Mouse (Mus musculus): Measurements from ENCODE around the gene Tbx19.

Tbx19 gene

GRCm38 (mm10) chr1:165119011-165119726, 41.4 kb downstream of the Tbx19 start:
- 67% methylated on average over 15 of the region's 15 CpGs for WGBS

DNA sequence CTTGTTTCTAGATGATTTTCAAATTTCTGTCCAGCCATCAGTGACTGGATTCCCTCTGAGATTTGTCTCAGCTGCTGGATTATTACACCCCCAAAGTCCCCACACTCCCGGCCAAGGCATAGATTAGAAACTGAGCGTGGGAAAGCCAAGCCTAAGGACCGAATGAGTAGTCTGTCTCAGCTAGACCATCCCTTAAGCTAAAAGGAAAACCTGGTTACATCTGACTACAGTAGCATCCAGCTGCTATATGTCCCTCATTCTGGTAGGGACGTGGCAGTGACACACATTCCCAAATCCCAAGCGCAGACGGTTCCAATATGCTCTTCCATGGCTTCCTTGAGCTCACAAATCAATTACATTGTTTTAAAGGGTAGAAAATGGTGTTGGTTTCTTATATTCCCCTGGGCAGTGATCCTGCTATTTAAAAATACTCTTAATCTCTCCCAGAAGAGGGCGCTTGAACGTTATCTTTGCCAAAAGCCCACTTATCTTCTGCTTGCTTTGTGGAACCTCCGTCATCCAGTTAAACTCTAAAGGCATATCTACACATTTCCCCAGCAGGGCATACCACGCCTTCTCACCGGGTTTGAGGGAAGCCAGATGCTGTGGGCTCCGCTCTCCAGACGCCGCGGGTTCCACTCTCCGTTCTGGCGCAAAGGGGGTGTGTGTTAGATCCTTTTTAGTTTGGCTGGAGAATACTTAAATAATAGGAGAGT, 46.0 kb downstream of the Tbx19 start:
- 28% methylated on average over 17 of the region's 17 CpGs for WGBS

DNA sequence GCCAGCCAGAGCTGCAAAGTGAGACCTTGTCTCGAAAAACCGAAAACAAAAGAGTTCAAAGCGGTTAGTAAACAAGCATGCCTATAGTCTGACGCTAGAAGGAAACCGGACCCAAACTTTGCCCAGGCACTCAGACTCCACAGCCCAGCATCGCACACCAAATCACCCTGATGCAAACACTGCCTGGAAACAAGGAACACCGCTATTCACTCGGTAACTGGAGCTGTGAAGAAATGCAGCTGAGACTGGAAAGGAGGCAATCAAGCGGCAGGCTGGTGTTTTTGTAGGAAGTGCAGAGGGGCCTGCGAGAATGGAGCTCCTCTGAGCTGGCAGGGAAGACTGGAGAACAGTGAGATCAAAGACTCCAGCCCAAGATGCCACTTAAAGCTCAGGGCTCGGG, 46.9 kb downstream of the Tbx19 start:
- WGBS, result 30% methylated on average over 11 of the region's 11 CpGs

GRCm38 (mm10) chr1:165110659-165111058, 49.9 kb downstream of the Tbx19 start:
- 76% methylated on average over 2 of the region's 2 CpGs for WGBS

DNA sequence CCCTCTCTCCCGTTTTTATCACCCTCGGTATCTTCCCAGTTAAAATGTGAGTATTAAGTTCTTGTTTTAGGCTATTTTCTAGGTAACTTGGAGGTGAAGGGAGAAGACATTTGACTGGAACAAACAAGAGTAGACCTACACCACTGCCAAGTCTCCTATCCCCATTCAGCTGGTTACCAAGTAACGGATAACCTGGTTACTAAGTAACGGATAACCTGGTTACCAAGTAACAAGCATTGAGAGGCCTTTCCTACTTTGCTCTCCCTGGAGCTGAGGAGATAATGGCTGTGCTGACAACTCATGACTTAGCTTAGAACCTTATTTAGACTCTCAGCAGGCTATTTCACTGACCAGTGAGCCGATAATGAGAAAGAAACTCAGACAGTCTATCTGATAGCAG, 51.4 kb downstream of the Tbx19 start:
- 65% methylated on average over 5 of the region's 5 CpGs for WGBS

GRCm38 (mm10) chr1:165108477-165108876, 52.1 kb downstream of the Tbx19 start:
- 62% methylated on average over 5 of the region's 5 CpGs for WGBS

- WGBS, result 47% methylated on average over 2 of the region's 2 CpGs
These were observed 54.6 kb downstream of the Tbx19 start for GRCm38 (mm10) chr1:165106011-165106385.

DNA sequence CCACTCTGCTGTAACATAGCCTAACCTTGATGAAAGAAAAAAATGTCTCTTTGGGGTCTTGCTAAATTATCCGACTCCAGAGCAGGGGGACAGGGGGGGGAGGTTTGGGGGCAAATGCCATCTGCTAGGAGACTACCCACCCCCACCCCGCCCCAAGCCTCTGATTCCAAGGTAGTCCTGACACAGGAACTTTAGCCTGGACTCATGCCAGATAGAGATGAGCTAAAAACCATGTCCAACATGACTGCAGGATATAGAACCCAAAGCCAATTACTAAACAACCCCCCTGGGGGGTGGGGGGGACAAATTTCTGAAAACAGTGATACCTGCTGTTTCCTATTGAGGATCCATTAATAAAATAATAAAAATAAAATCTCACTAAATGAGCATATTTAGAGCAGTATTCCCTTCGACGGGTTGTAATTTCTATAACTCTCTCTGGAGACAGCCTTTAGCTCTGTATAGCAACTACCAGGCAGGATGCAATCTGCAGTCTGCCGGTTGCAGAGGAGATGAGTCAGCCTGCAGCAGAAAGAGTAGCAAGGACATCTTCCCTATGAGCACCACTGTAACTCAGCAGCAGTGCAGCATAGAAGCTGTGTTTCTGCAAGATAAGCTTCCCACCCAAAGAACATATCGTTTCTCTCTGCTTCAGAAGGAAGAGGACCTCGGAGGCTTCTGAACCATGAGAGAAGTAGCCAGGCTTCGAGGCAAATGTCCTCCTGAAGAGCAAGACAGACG, 55.1 kb downstream of the Tbx19 start:
- WGBS, result 52% methylated on average over 9 of the region's 9 CpGs

GRCm38 (mm10) chr1:165104707-165105259, 55.8 kb downstream of the Tbx19 start:
- 40% methylated on average over 7 of the region's 7 CpGs for WGBS

DNA sequence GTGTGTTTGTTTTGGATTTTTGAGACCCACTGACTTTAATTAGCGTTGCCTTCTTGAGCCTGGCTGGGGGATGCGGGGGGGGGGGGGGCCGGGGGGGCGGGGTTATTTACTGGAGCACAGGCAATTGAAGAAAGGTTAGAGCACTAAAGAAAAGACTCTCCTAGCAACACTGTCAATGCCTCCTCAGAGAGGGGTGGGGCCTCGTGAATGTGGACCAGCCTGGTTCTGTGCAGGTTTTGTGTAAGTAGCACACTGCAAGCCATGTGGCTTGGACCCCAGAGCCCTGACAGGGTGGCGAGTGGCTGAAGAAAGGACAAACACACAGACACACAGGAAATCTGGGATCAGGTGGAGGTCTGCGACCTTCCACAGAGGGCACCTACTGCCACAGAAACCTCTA, 65.7 kb downstream of the Tbx19 start:
- 28% methylated on average over 7 of the region's 7 CpGs for WGBS

GRCm38 (mm10) chr1:165091721-165092120, 68.9 kb downstream of the Tbx19 start:
- WGBS, result 9% methylated on average over 15 of the region's 15 CpGs

GRCm38 (mm10) chr1:165089556-165089955, 71.0 kb downstream of the Tbx19 start:
- WGBS, result 65% methylated on average over 3 of the region's 3 CpGs
